Mouse (Mus musculus) adrenal gland (tissue): ENCODE measurements around the gene Dlst.
"Not testable (repeated sequence)": the region's sequence is repeated elsewhere in the genome, so short reads cannot be mapped to it uniquely, and the experiment has no call there.

ENCODE experiments used
- intact Hi-C: fragments of 180-260 bp; cut with DNase I; formaldehyde crosslinking; loops from one replicate; pipeline ENCODE4 v1.15.1; 2025

Gene Dlst

GRCm38 (mm10) chr12:85113337-85113736 is 2.7 kb downstream of the Dlst start:
- intact Hi-C loops, result no loop called here

GRCm38 (mm10) chr12:85113917-85114316 is 3.3 kb downstream of the Dlst start:
- intact Hi-C loops, result no loop called here

GRCm38 (mm10) chr12:85115678-85116077 is 5.0 kb downstream of the Dlst start:
- intact Hi-C loops, result no loop called here

GRCm38 (mm10) chr12:85121806-85122459 is 11.3 kb downstream of the Dlst start:
- intact Hi-C loops, result no loop called here

- intact Hi-C loops, result no loop called here
Measured at GRCm38 (mm10) chr12:85123108-85123530, 12.5 kb downstream of the Dlst start.

GRCm38 (mm10) chr12:85123645-85124044 is 13.0 kb downstream of the Dlst start:
- intact Hi-C loops, result no loop called here

GRCm38 (mm10) chr12:85124751-85125150 is 14.1 kb downstream of the Dlst start:
- intact Hi-C loops, result no loop called here

GRCm38 (mm10) chr12:85126986-85127603 is 16.5 kb downstream of the Dlst start:
- intact Hi-C loops, result no loop called here

- intact Hi-C loops, result no loop called here
Measured at GRCm38 (mm10) chr12:85129426-85129978, 18.9 kb downstream of the Dlst start.

- intact Hi-C loops, result no loop called here
Measured at GRCm38 (mm10) chr12:85131361-85131760, 20.7 kb downstream of the Dlst start.

- intact Hi-C loops, result no loop called here
Measured at GRCm38 (mm10) chr12:85134043-85134794, 23.6 kb downstream of the Dlst start.

GRCm38 (mm10) chr12:85135513-85136470 is 25.2 kb downstream of the Dlst start:
- intact Hi-C loops, result no loop called here

- intact Hi-C loops, result no loop called here
Measured at GRCm38 (mm10) chr12:85136627-85137026, 26.0 kb downstream of the Dlst start.

GRCm38 (mm10) chr12:85140036-85140701 is 29.5 kb downstream of the Dlst start:
- intact Hi-C loops, result no loop called here

GRCm38 (mm10) chr12:85141096-85141495 is 30.5 kb downstream of the Dlst start:
- intact Hi-C loops, result no loop called here

GRCm38 (mm10) chr12:85142803-85143202 is 32.2 kb downstream of the Dlst start:
- intact Hi-C loops, result loop anchor here (1.0 kb wide), 1 partner anchor 164 kb away; no protein-coding TSS in a partner anchor

GRCm38 (mm10) chr12:85144276-85144675 is 33.6 kb downstream of the Dlst start:
- intact Hi-C loops, result not testable (repeated sequence)

- intact Hi-C loops, result no loop called here
Measured at GRCm38 (mm10) chr12:85144821-85145220, 34.2 kb downstream of the Dlst start.

- intact Hi-C loops, result no loop called here
Measured at GRCm38 (mm10) chr12:85145630-85146029, 35.0 kb downstream of the Dlst start.

GRCm38 (mm10) chr12:85146355-85146754 is 35.7 kb downstream of the Dlst start:
- intact Hi-C loops, result no loop called here
